Mouse (Mus musculus) cerebellum, postnatal 14 days (tissue): Measurements from ENCODE around the gene Ntn3.
A peak's percentile ranks its signal among the peaks of the same experiment; 100 is the strongest.

Source experiments
- DNase-seq, 2 experiments: peaks; one replicate each; pipeline ENCODE4 v3.0.0; 2021; ENCODE audit warnings: mixed read lengths in 2 of 2

Ntn3 gene

GRCm38 (mm10) chr17:24209043-24209915 lies at the start of gene Ntn3:
TSS of gene Ntn3 (minus strand) at chr17:24209531.
- peak; percentile 58 to 67 for DNase-seq

- no peak for DNase-seq
These were observed 49.6 kb upstream of the Ntn3 start for GRCm38 (mm10) chr17:24258981-24259380.

- no peak for DNase-seq
These were observed 43.0 kb upstream of the Ntn3 start for GRCm38 (mm10) chr17:24252329-24252728.

- DNase-seq: peak; percentile 96
These were observed 42.2 kb upstream of the Ntn3 start, which contains the start of gene Ccnf for GRCm38 (mm10) chr17:24251320-24252069. TSS of gene Ccnf (minus strand) at chr17:24251484.

- no peak for DNase-seq
These were observed 41.6 kb upstream of the Ntn3 start for GRCm38 (mm10) chr17:24250988-24251319.

- DNase-seq: peak in 1 of 2 experiments; percentile 49
These were observed 39.3 kb upstream of the Ntn3 start for GRCm38 (mm10) chr17:24248641-24249040.

GRCm38 (mm10) chr17:24244061-24244460 lies 34.7 kb upstream of the Ntn3 start:
- DNase-seq: no peak

- DNase-seq: peak; percentile 46 to 83
These were observed 34.1 kb upstream of the Ntn3 start for GRCm38 (mm10) chr17:24243311-24243969.

GRCm38 (mm10) chr17:24236921-24237320 lies 27.6 kb upstream of the Ntn3 start:
- DNase-seq: peak; percentile 81 to 86

GRCm38 (mm10) chr17:24236479-24236878 lies 27.1 kb upstream of the Ntn3 start:
- no peak for DNase-seq

- no peak for DNase-seq
These were observed 18.6 kb upstream of the Ntn3 start for GRCm38 (mm10) chr17:24227941-24228340.

- DNase-seq: no peak
These were observed 17.4 kb upstream of the Ntn3 start for GRCm38 (mm10) chr17:24226721-24227120.

- no peak for DNase-seq
These were observed 16.5 kb upstream of the Ntn3 start for GRCm38 (mm10) chr17:24225851-24226250.

- no peak for DNase-seq
These were observed 15.4 kb upstream of the Ntn3 start for GRCm38 (mm10) chr17:24224741-24225140.

GRCm38 (mm10) chr17:24223513-24223912 lies 14.2 kb upstream of the Ntn3 start:
- no peak for DNase-seq

- DNase-seq: no peak
These were observed 13.3 kb upstream of the Ntn3 start for GRCm38 (mm10) chr17:24222653-24223052.

GRCm38 (mm10) chr17:24220435-24221411 lies 11.4 kb upstream of the Ntn3 start, which contains the start of gene Tedc2:
TSS of gene Tedc2 (minus strand) at chr17:24220851.
- DNase-seq: peak; percentile 93

GRCm38 (mm10) chr17:24216836-24217235 lies 7.5 kb upstream of the Ntn3 start:
- peak in 1 of 2 experiments; percentile 45 for DNase-seq

GRCm38 (mm10) chr17:24213186-24213585 lies 3.9 kb upstream of the Ntn3 start:
- no peak for DNase-seq

GRCm38 (mm10) chr17:24212441-24213018 lies 3.2 kb upstream of the Ntn3 start:
- no peak for DNase-seq

GRCm38 (mm10) chr17:24211631-24212440 lies 2.5 kb upstream of the Ntn3 start:
- peak; percentile 86 to 87 for DNase-seq
